Mouse (Mus musculus) stomach, embryonic 14.5 days (tissue): Measurements from ENCODE around the gene Trub2. TPM values are rescaled to one million over a fixed set of nuclear protein-coding genes. Genes with fewer than 3 reads are reported as not detected.

ENCODE experiments used
- polyA plus RNA-seq: library from polyadenylated mRNA; unstranded; fragments of >200 nt; fragmentation: Nextera tagmentation; extraction: Ambion mirVana; gene quantifications from 2 replicates; pipeline ENCODE4 v1.2.1, GENCODE M21; 2014

The Trub2 gene
- polyA plus RNA-seq, 1 experiment from 2014 or later = 31.0 TPM

Other genes starting within 250 kb of the Trub2 start
- gene Rapgef1, start 168.8 kb downstream of the Trub2 start, polyA plus RNA-seq = 13.8 TPM in 2 replicates
- gene Gm13420, start 36.8 kb downstream of the Trub2 start, polyA plus RNA-seq = 1.6 TPM in 2 replicates
- gene Gm13547, start 29.2 kb downstream of the Trub2 start, polyA plus RNA-seq = not detected in 2 replicates
- 33.0 and 39.1 TPM in 2 replicates for gene Coq4, start 1.0 kb downstream of the Trub2 start, polyA plus RNA-seq
- gene Slc27a4, start 14.1 kb upstream of the Trub2 start, polyA plus RNA-seq = 12.2 TPM in 2 replicates
- 20.8 and 24.6 TPM in 2 replicates for gene Urm1, start 31.6 kb upstream of the Trub2 start, polyA plus RNA-seq
- 23.6 and 28.1 TPM in 2 replicates for gene Cercam, start 80.7 kb upstream of the Trub2 start, polyA plus RNA-seq
- gene Odf2, start 100.7 kb upstream of the Trub2 start, polyA plus RNA-seq = 64.3 and 67.2 TPM in 2 replicates
- 57.7 and 59.4 TPM in 2 replicates for gene Gle1, start 146.9 kb upstream of the Trub2 start, polyA plus RNA-seq
- gene Sptan1, start 177.1 kb upstream of the Trub2 start, polyA plus RNA-seq = 136 and 139 TPM in 2 replicates